Mouse (Mus musculus) hindbrain, postnatal 0 days (tissue): ENCODE measurements around the gene Slit3. TPM values are rescaled to one million over a fixed set of nuclear protein-coding genes. Genes with fewer than 3 reads are reported as not detected.

Experiments used
- ATAC-seq: fragments of 200-750 bp; cut with Nextera tagmentation; 2 replicates; pipeline ENCODE4 v1.8.0; 2017; ENCODE audit warnings: mild to moderate bottlenecking, moderate TSS enrichment, moderate library complexity
- DNase-seq: peaks from one replicate; pipeline ENCODE4 v3.0.0-alpha.2; 2015; ENCODE audit warnings: low spot score
- H3K27ac ChIP-seq: fragments of 300-500 bp; sonication (generic); 2 replicates; pipeline ENCODE4 v1.5.1; 2014; ENCODE audit warnings: mild to moderate bottlenecking
- H3K27me3 ChIP-seq: fragments of 300-500 bp; sonication (generic); 2 replicates; pipeline ENCODE4 v1.6.1; 2014; ENCODE audit warnings: low read length, mixed read lengths; ENCODE audit not compliant: insufficient read depth
- H3K36me3 ChIP-seq: fragments of 300-500 bp; sonication (generic); 2 replicates; pipeline ENCODE4 v1.6.1; 2014; ENCODE audit warnings: low read length, mixed read lengths; ENCODE audit not compliant: insufficient read depth
- H3K4me1 ChIP-seq: fragments of 300-500 bp; sonication (generic); 2 replicates; pipeline ENCODE4 v1.6.1; 2014; ENCODE audit warnings: antibody characterized with exemption, low read length, mixed read lengths; ENCODE audit not compliant: insufficient read depth
- H3K4me2 ChIP-seq: fragments of 300-500 bp; sonication (generic); 2 replicates; pipeline ENCODE4 v1.6.1; 2014; ENCODE audit warnings: low read depth, mild to moderate bottlenecking, low read length, moderate library complexity, mixed read lengths
- H3K4me3 ChIP-seq: fragments of 300-500 bp; sonication (generic); 2 replicates; pipeline ENCODE4 v1.5.1; 2014; ENCODE audit warnings: low read length
- H3K9ac ChIP-seq: fragments of 300-500 bp; sonication (generic); replicated peaks from 2 replicates; pipeline ENCODE4 v1.6.1; 2014; ENCODE audit warnings: mild to moderate bottlenecking, low read length, moderate library complexity, mixed read lengths
- H3K9me3 ChIP-seq: fragments of 300-500 bp; sonication (generic); 2 replicates; pipeline ENCODE4 v1.6.1; 2016; ENCODE audit warnings: low read length, mixed read lengths
- CTCF ChIP-seq: IDR thresholded peaks from 2 replicates; pipeline ENCODE4 v1.5.1; 2016; ENCODE audit warnings: antibody characterized with exemption, control low read depth, low read depth
- WGBS: fragments of 180-500 bp; shearing (Covaris S2); extraction: QIAGEN DNeasy Blood & Tissue Kit; methylation state at CpG from one replicate; pipeline ENCODE4 v1.1.7; 2014; 5-methylcytosine and 5-hydroxymethylcytosine counted together
- polyA plus RNA-seq: library from polyadenylated mRNA; unstranded; fragments of >200 nt; fragmentation: Nextera tagmentation; extraction: Ambion mirVana; gene quantifications from 2 replicates; pipeline ENCODE4 v1.2.1, GENCODE M21; 2015
- total RNA-seq: library from RNA; depleted of rRNA; stranded (reverse); fragments of >200 nt; gene quantifications from 2 replicates; pipeline ENCODE4 v1.2.3, GENCODE M21; 2014

The Slit3 gene
- total and polyA plus RNA-seq, 2 experiments from 2014 or later, result 4.9 to 13.4 TPM

- Histone ChIP-seq H3K27ac (no peak overlapping the region), H3K27me3 (no peaks in the 10 kb centered on the region), H3K4me1 (0 out of 2 replicates have a peak, but pooled peaks cover 3% of the 10 kb centered on the region), H3K9me3 (no peaks in the 10 kb centered on the region), H3K4me3 (no peak overlapping the region), H3K9ac (no peak overlapping the region), H3K4me2 (no peak overlapping the region), H3K36me3 (no peaks in the 10 kb centered on the region)
- no peak for ATAC-seq
- 34% methylated on average over 6 of the region's 6 CpGs for WGBS
- no peak for DNase-seq
- no peak for TF ChIP-seq CTCF
Observed at GRCm38 (mm10) chr11:35565322-35565721, 444.3 kb downstream of the Slit3 start.

GRCm38 (mm10) chr11:35566686-35567085 is 445.7 kb downstream of the Slit3 start:
- DNase-seq (no peak), ATAC-seq (no peak)
- no peaks in the 10 kb centered on the region for H3K36me3 ChIP-seq
- no peak overlapping the region for H3K9ac ChIP-seq
- no peak overlapping the region for H3K4me3 ChIP-seq
- H3K9me3 ChIP-seq, result no peaks in the 10 kb centered on the region
- no peak for TF ChIP-seq CTCF
- H3K27me3 ChIP-seq, result no peaks in the 10 kb centered on the region
- no peak overlapping the region for H3K4me2 ChIP-seq
- no peaks in the 10 kb centered on the region for H3K4me1 ChIP-seq
- WGBS, result 52% methylated on average over 3 of the region's 3 CpGs
- H3K27ac ChIP-seq, result no peak overlapping the region

- Histone ChIP-seq H3K4me3 (no peak overlapping the region), H3K4me2 (no peak overlapping the region)
- TF ChIP-seq CTCF, result no peak
Observed at GRCm38 (mm10) chr11:35569126-35569916, 448.3 kb downstream of the Slit3 start.

GRCm38 (mm10) chr11:35569957-35570356 is 448.9 kb downstream of the Slit3 start:
- no peak for TF ChIP-seq CTCF
- H3K4me2 ChIP-seq, result no peak overlapping the region
- H3K36me3 ChIP-seq, result no peaks in the 10 kb centered on the region
- DNase-seq (no peak), ATAC-seq (no peak)
- no peak overlapping the region for H3K27ac ChIP-seq
- no peaks in the 10 kb centered on the region for H3K9me3 ChIP-seq
- 84% methylated on average over 11 of the region's 11 CpGs for WGBS
- H3K4me3 ChIP-seq, result no peak overlapping the region
- H3K9ac ChIP-seq, result no peak overlapping the region
- H3K27me3 ChIP-seq, result no peaks in the 10 kb centered on the region
- no peaks in the 10 kb centered on the region for H3K4me1 ChIP-seq

More at GRCm38 (mm10) chr11:35569126-35569916, 448.3 kb downstream of the Slit3 start:
- Histone ChIP-seq H3K36me3 (no peaks in the 10 kb centered on the region), H3K9ac (no peak overlapping the region), H3K4me1 (no peaks in the 10 kb centered on the region), H3K27me3 (no peaks in the 10 kb centered on the region), H3K9me3 (no peaks in the 10 kb centered on the region), H3K27ac (no peak overlapping the region)
- 85% methylated on average over 6 of the region's 6 CpGs for WGBS
- DNase-seq (no peak), ATAC-seq (no peak)

GRCm38 (mm10) chr11:35571910-35572309 is 450.9 kb downstream of the Slit3 start:
- H3K27ac ChIP-seq, result no peak overlapping the region
- no peaks in the 10 kb centered on the region for H3K4me1 ChIP-seq
- DNase-seq (no peak), ATAC-seq (no peak)
- H3K4me2 ChIP-seq, result no peak overlapping the region
- no peaks in the 10 kb centered on the region for H3K27me3 ChIP-seq
- no peaks in the 10 kb centered on the region for H3K36me3 ChIP-seq
- H3K9me3 ChIP-seq, result no peaks in the 10 kb centered on the region
- no peak for TF ChIP-seq CTCF
- WGBS, result 76% methylated on average over 3 of the region's 3 CpGs
- no peak overlapping the region for H3K4me3 ChIP-seq
- H3K9ac ChIP-seq, result no peak overlapping the region

DNA sequence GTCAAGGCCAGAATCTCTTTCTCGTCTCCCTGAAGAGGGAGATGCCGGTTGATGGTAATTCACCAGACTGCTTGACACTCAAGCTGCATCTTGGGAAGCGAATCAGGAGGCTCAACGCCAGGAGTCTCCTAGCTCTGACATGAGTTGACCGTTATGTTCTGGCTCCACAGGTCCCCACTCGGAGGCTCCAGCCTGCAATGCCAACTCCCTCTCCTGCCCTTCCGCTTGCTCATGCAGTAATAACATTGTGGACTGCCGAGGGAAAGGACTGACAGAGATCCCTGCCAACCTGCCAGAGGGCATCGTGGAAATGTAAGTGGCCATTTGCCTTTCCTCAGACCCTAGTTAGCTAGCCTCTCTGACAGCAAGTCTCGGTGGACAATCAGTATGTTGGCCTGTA is 457.8 kb downstream of the Slit3 start:
- DNase-seq (no peak), ATAC-seq (no peak)
- H3K9ac ChIP-seq, result no peak overlapping the region
- 75% methylated on average over 10 of the region's 10 CpGs for WGBS
- H3K36me3 ChIP-seq, result no peaks in the 10 kb centered on the region
- no peaks in the 10 kb centered on the region for H3K4me1 ChIP-seq
- no peak for TF ChIP-seq CTCF
- no peak overlapping the region for H3K4me2 ChIP-seq
- no peak overlapping the region for H3K4me3 ChIP-seq
- no peak overlapping the region for H3K27ac ChIP-seq
- H3K27me3 ChIP-seq, result no peaks in the 10 kb centered on the region
- H3K9me3 ChIP-seq, result no peaks in the 10 kb centered on the region

- no peak overlapping the region for H3K9ac ChIP-seq
Observed at GRCm38 (mm10) chr11:35582591-35582990, 461.6 kb downstream of the Slit3 start.

More at GRCm38 (mm10) chr11:35582591-35582990, 461.6 kb downstream of the Slit3 start:
- H3K9me3 ChIP-seq, result no peaks in the 10 kb centered on the region
- no peaks in the 10 kb centered on the region for H3K36me3 ChIP-seq
- DNase-seq (no peak), ATAC-seq (no peak)
- 0 out of 2 replicates have a peak, but pooled peaks cover 4% of the 10 kb centered on the region for H3K4me1 ChIP-seq
- no peaks in the 10 kb centered on the region for H3K27me3 ChIP-seq
- H3K4me2 ChIP-seq, result no peak overlapping the region
- H3K27ac ChIP-seq, result no peak overlapping the region
- H3K4me3 ChIP-seq, result no peak overlapping the region
- no peak for TF ChIP-seq CTCF
- 78% methylated on average over 5 of the region's 5 CpGs for WGBS
